Mouse (Mus musculus): ENCODE measurements around the gene Ppp2r5a. TPM values are rescaled to one million over a fixed set of nuclear protein-coding genes. Genes with fewer than 3 reads are reported as not detected.
A peak's percentile ranks its signal among the peaks of the same experiment; 100 is the strongest.

Gene Ppp2r5a
- polyA plus RNA-seq, 1 experiment from 2014 or later, result 8.6 TPM

- H3K4me1 ChIP-seq (replicated peaks), result 0 out of 2 replicates have a peak, but pooled peaks cover 6% of the 10 kb centered on the region
- H3K4me2 ChIP-seq, result no peak overlapping the region
- H3K27me3 ChIP-seq, result no peaks in the 10 kb centered on the region
- 5% methylated on average over 3 of the region's 3 CpGs for WGBS
- H3K9me3 ChIP-seq, result no peaks in the 10 kb centered on the region
- no peak overlapping the region for H3K9ac ChIP-seq
- no peaks in the 10 kb centered on the region for H3K36me3 ChIP-seq
- no peak for ATAC-seq (ENCODE audit: low read depth)
- no peak overlapping the region for H3K4me3 ChIP-seq
- no peak overlapping the region for H3K27ac ChIP-seq (replicated peaks)
Measured at GRCm38 (mm10) chr1:191416611-191417010, 13.5 kb upstream of the Ppp2r5a start.

DNA sequence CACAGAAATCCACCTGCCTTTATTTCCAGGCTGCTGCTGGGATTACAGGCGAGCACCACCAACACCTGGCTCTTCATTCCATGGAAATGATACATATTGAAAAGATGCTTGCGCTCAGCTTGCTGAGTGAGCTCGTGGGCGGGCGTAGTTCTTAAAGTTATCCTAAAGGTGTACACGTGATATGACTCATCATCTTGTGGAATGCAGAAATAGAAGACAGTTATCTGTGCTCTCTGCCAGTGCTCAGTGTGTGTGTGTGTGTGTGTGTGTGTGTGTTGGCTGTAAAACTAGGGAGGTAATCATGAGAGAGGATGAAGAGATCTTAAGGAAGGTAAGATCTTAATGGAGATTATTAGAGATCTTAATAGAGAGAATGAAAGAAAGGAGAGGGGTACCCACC lies 11.4 kb upstream of the Ppp2r5a start:
- ATAC-seq (ENCODE audit: low read depth), result no peak

DNA sequence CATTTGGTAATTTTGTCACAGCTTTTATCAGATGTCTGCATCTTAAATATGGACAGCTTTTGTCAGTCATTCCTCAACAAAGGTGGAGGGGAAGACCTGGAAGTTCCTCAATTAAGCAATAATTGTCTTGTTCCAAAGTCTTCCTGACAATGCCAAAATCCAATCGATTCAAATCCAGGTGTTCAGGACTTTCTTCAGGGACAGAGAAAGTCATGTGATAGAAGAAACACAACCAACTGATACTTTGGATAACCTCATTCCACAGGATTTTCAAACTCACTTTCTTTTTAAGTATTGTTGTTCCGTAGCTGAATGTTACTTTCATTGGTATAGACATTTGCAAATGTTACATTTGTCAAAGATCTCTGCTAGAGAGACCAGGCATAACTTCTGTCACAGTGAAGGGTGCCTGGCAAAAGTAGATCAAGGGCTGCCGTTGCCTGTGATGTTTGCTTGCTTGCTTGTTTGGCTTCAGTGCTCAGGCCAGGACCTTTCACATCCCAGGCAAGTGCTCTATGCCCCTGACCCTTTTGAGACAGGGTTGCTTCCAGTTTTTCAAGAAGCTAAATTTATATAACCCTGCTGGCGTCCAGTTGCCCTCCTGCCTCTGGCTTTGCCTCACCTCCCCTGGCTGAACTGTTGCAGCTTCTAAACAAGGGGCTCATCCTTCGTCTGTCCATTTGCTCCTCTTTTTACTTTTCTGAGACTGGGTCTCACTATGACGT lies 10.8 kb upstream of the Ppp2r5a start:
- 51% methylated on average over 6 of the region's 6 CpGs for WGBS
- Histone ChIP-seq H3K4me1 (replicated peaks) (0 out of 2 replicates have a peak, but pooled peaks cover 6% of the 10 kb centered on the region), H3K36me3 (no peaks in the 10 kb centered on the region), H3K4me3 (no peak overlapping the region), H3K9me3 (no peaks in the 10 kb centered on the region), H3K9ac (no peak overlapping the region), H3K27me3 (no peaks in the 10 kb centered on the region), H3K4me2 (no peak overlapping the region), H3K27ac (replicated peaks) (no peak overlapping the region)
- no peak for ATAC-seq (ENCODE audit: low read depth)

More for the DNA sequence above, 11.4 kb upstream of the Ppp2r5a start:
- H3K27me3 ChIP-seq, result no peaks in the 10 kb centered on the region
- H3K4me1 ChIP-seq (replicated peaks), result 0 out of 2 replicates have a peak, but pooled peaks cover 6% of the 10 kb centered on the region
- 88% methylated on average over 6 of the region's 6 CpGs for WGBS
- no peak overlapping the region for H3K4me2 ChIP-seq
- H3K4me3 ChIP-seq, result no peak overlapping the region
- no peak overlapping the region for H3K9ac ChIP-seq
- no peaks in the 10 kb centered on the region for H3K36me3 ChIP-seq
- H3K27ac ChIP-seq (replicated peaks), result no peak overlapping the region
- H3K9me3 ChIP-seq, result no peaks in the 10 kb centered on the region

- Histone ChIP-seq H3K9ac (no peak overlapping the region), H3K36me3 (no peaks in the 10 kb centered on the region), H3K9me3 (no peaks in the 10 kb centered on the region), H3K4me2 (no peak overlapping the region), H3K27me3 (0 out of 2 replicates have a peak, but pooled peaks cover 3% of the 10 kb centered on the region), H3K27ac (replicated peaks) (no peak overlapping the region), H3K4me1 (replicated peaks) (0 out of 2 replicates have a peak, but pooled peaks cover 3% of the 10 kb centered on the region), H3K4me3 (no peak overlapping the region)
- ATAC-seq (ENCODE audit: low read depth), result no peak
- 58% methylated on average over 10 of the region's 10 CpGs for WGBS
Measured at GRCm38 (mm10) chr1:191410294-191411036, 7.4 kb upstream of the Ppp2r5a start.

- Histone ChIP-seq H3K4me1 (replicated peaks) (0 out of 2 replicates have a peak, but pooled peaks cover 3% of the 10 kb centered on the region), H3K27ac (replicated peaks) (no peak overlapping the region), H3K27me3 (0 out of 2 replicates have a peak, but pooled peaks cover 3% of the 10 kb centered on the region), H3K4me2 (no peak overlapping the region), H3K4me3 (no peak overlapping the region), H3K9me3 (no peaks in the 10 kb centered on the region), H3K9ac (no peak overlapping the region), H3K36me3 (no peaks in the 10 kb centered on the region)
- ATAC-seq (ENCODE audit: low read depth), result no peak
- 46% methylated on average over 11 of the region's 12 CpGs for WGBS
Measured at GRCm38 (mm10) chr1:191407246-191407645, 4.2 kb upstream of the Ppp2r5a start.

- no peak for ATAC-seq (ENCODE audit: low read depth)
- Histone ChIP-seq H3K4me3 (no peak overlapping the region), H3K4me2 (no peak overlapping the region), H3K27ac (replicated peaks) (no peak overlapping the region), H3K4me1 (replicated peaks) (0 out of 2 replicates have a peak, but pooled peaks cover 3% of the 10 kb centered on the region), H3K27me3 (0 out of 2 replicates have a peak, but pooled peaks cover 3% of the 10 kb centered on the region), H3K9me3 (no peaks in the 10 kb centered on the region), H3K36me3 (no peaks in the 10 kb centered on the region), H3K9ac (no peak overlapping the region)
- 89% methylated on average over 8 of the region's 8 CpGs for WGBS
Measured at GRCm38 (mm10) chr1:191406516-191406915, 3.4 kb upstream of the Ppp2r5a start.

DNA sequence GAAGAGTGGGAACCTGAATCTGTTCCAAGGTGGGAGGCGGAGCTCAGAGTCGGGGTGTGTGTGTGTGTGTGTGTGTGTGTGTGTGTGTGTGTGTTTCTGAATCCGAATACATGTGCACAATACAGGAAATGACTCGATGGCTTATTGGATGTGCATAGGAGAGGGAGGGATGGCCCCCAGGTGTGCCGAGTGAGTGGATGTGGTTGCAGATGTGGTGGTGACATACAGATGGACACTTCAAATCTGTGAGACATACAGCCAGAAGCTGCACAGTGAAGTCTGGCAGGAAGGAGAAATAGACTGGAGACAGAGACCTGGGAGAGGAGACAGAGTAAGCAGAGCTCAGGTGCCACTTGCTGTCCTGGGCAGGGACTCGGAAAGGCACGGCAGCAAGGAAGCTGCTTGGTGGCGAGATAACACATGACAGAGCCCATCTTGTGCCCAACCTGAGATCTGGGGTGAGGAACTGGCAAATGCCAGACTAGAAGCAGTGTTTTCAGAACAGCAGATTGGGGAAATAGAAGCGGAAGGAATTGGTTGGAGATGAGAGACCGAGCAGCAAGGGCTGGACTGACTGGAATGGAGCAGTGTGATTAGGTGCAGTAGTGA lies 1.8 kb upstream of the Ppp2r5a start:
- no peak overlapping the region for H3K4me2 ChIP-seq
- no peaks in the 10 kb centered on the region for H3K36me3 ChIP-seq
- H3K4me1 ChIP-seq (replicated peaks), result 0 out of 2 replicates have a peak, but pooled peaks cover 3% of the 10 kb centered on the region
- ATAC-seq (ENCODE audit: low read depth), result no peak
- no peak overlapping the region for H3K27ac ChIP-seq (replicated peaks)
- H3K9me3 ChIP-seq, result no peaks in the 10 kb centered on the region
- H3K9ac ChIP-seq, result no peak overlapping the region
- no peak overlapping the region for H3K4me3 ChIP-seq
- whole genome bisulfite sequencing, result 85% methylated on average over 10 of the region's 10 CpGs
- H3K27me3 ChIP-seq, result 0 out of 2 replicates have a peak, but pooled peaks cover 3% of the 10 kb centered on the region

GRCm38 (mm10) chr1:191404301-191404700 lies 1.2 kb upstream of the Ppp2r5a start:
- H3K9ac ChIP-seq, result no peak overlapping the region
- 0 out of 2 replicates have a peak, but pooled peaks cover 3% of the 10 kb centered on the region for H3K27me3 ChIP-seq
- no peak for ATAC-seq (ENCODE audit: low read depth)
- no peak overlapping the region for H3K27ac ChIP-seq (replicated peaks)
- H3K9me3 ChIP-seq, result no peaks in the 10 kb centered on the region
- H3K4me1 ChIP-seq (replicated peaks), result 0 out of 2 replicates have a peak, but pooled peaks cover 3% of the 10 kb centered on the region
- H3K4me2 ChIP-seq, result no peak overlapping the region
- H3K36me3 ChIP-seq, result no peaks in the 10 kb centered on the region
- WGBS, result 31% methylated on average over 1 of the region's 1 CpGs
- no peak overlapping the region for H3K4me3 ChIP-seq

DNA sequence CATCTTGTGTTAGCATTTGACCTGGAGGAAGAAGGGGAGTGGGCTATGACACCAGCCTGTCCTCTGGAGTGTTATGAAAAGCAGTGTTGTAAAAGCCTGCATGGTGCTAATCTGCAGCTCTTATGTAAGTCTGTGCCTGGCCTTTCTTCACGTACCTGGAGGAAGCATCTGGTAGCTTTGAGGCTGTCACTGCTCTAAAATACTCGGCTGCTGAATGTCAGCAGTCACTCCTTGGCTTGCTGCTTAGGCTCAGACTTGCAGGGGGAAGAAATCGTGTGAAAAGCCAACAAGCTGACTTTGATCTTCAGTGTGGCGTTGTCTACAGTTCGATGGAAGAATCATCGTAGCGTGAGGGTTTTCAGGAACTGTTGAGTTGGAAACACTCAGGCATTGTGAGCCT lies 566 bp downstream of the Ppp2r5a start:
- Histone ChIP-seq H3K9me3 (no peaks in the 10 kb centered on the region), H3K27ac (replicated peaks) (no peak overlapping the region), H3K4me2 (no peak overlapping the region), H3K9ac (no peak overlapping the region), H3K4me3 (no peak overlapping the region), H3K4me1 (replicated peaks) (peaks cover 5% of the 10 kb centered on the region), H3K27me3 (0 out of 2 replicates have a peak, but pooled peaks cover 1% of the 10 kb centered on the region), H3K36me3 (no peaks in the 10 kb centered on the region)
- 60% methylated on average over 7 of the region's 7 CpGs for WGBS
- ATAC-seq (ENCODE audit: low read depth), result no peak

DNA sequence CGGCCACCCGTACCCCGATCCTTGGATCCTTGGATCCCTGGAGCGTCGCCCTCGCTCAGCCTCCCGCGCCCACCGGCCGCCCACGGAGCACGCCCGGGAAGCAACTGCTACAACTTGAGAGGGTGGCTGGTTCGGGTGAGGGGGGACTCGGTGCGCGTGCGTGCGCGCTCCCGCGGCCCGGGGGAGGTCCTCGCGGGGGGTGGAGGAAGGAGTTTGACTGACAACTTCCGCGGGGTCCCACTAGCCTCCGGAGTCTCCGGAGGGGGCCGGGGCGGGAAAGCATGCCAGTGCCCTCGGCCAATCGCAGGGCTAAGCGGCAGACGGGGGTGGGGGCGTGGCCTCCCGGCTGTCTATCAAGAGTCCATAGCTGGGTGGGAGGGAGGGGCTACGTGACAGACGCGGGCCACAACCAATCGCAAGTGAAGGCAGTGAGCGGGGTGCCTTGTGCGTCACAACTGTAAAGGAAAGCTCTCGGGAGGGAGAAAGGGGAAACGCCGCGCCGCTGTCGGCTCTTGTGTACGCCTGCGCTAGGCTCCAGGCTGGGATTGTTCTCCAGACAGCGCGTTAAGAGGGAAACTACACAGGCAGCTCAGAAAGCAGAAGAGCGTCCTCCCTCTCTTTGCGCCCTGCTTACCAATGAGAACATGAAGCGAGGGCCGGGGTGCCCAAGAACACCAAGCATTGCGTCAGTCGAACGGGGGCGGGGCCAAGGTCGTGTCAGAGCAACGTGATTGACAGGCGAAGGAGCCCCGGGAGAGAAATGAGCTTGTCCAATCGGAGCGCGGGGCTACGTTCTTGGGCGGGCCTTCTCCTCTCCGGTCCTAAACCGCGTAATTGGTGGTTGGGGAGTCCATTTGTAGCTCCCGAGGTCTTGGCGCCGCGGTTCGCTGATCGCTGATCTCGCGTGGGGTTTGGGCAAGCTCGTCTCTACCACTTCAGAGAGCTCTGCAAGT lies 5.9 kb downstream of the Ppp2r5a start:
- Histone ChIP-seq H3K27ac (replicated peaks) (peak overlapping the region; percentile 97), H3K27me3 (peaks cover 4% of the 10 kb centered on the region; the same call in 1 of the 2 replicates), H3K4me3 (peak overlapping the region; percentile 65), H3K9ac (peak overlapping the region; percentile 77), H3K4me1 (replicated peaks) (peaks cover 17% of the 10 kb centered on the region), H3K36me3 (no peaks in the 10 kb centered on the region), H3K4me2 (peak overlapping the region; percentile 65), H3K9me3 (no peaks in the 10 kb centered on the region)
- peak; percentile 99 for ATAC-seq (ENCODE audit: low read depth)
- under 1% methylated on average over 82 of the region's 82 CpGs for WGBS

GRCm38 (mm10) chr1:191396446-191396845 lies 6.6 kb downstream of the Ppp2r5a start:
- H3K9ac ChIP-seq, result peak overlapping the region; percentile 77
- peak overlapping the region; percentile 65 for H3K4me3 ChIP-seq
- no peaks in the 10 kb centered on the region for H3K9me3 ChIP-seq
- no peaks in the 10 kb centered on the region for H3K36me3 ChIP-seq
- H3K4me1 ChIP-seq (replicated peaks), result peaks cover 19% of the 10 kb centered on the region
- WGBS, result 1% methylated on average over 58 of the region's 74 CpGs
- peak overlapping the region; percentile 65 for H3K4me2 ChIP-seq
- H3K27me3 ChIP-seq, result peaks cover 4% of the 10 kb centered on the region; the same call in 1 of the 2 replicates
- peak; percentile 14 for ATAC-seq (ENCODE audit: low read depth)
- peak overlapping the region; percentile 84 for H3K27ac ChIP-seq (replicated peaks)

Data from neural tube, embryonic 13.5 days (tissue).